Mouse (Mus musculus): ENCODE data around the gene Pigp.

Gene Pigp

GRCm38 (mm10) chr16:94317752-94318151, 53.9 kb downstream of the Pigp start:
- ATAC-seq (ENCODE audit: low TSS enrichment), result no peak

GRCm38 (mm10) chr16:94315215-94315614, 56.4 kb downstream of the Pigp start:
- ATAC-seq (ENCODE audit: low TSS enrichment), result no peak

GRCm38 (mm10) chr16:94314626-94315025, 57.0 kb downstream of the Pigp start:
- no peak for ATAC-seq (ENCODE audit: low TSS enrichment)

- peak; percentile 79 for ATAC-seq (ENCODE audit: low TSS enrichment)
Measured at GRCm38 (mm10) chr16:94313229-94314030, 58.2 kb downstream of the Pigp start, which contains the start of gene Hlcs. Gene Hlcs (minus strand): TSS chr16:94313571.

GRCm38 (mm10) chr16:94312663-94313228, 58.9 kb downstream of the Pigp start:
- peak; percentile 63 for ATAC-seq (ENCODE audit: low TSS enrichment)

GRCm38 (mm10) chr16:94311931-94312330, 59.7 kb downstream of the Pigp start:
- ATAC-seq (ENCODE audit: low TSS enrichment), result no peak

- no peak for ATAC-seq (ENCODE audit: low TSS enrichment)
Measured at GRCm38 (mm10) chr16:94311416-94311815, 60.2 kb downstream of the Pigp start.

- no peak for ATAC-seq (ENCODE audit: low TSS enrichment)
Measured at GRCm38 (mm10) chr16:94309025-94309424, 62.6 kb downstream of the Pigp start.
